ENCODE assay signal across 24 mouse cellular contexts in the genomic region with DNA sequence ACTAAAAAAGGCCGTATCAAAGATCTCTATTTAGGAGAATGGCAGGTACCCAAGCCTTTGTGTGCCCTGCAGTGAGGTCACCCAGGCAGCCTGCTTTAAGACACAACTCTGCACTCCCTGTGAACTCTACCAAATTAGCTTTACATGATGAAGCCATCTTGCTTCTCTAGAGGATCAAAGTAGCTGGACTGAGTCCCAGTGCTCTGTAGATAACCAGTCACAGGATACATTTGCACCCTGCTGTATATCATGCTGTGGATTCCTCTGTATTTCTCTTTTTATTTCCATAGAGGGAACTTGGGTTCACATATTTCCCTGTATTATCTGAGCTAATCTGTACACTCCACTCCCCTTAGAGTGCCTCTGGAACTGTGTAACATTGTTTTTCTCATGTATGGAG. TPM values are rescaled to one million over a fixed set of nuclear protein-coding genes. Genes with fewer than 3 reads are reported as not detected.
A peak's percentile ranks its signal among the peaks of the same experiment; 100 is the strongest.
DNase-seq lines count a peak whose midpoint lies in the region; ATAC-seq lines count a peak whose summit lies in the region.
"Had no signal": no experiment of that assay in that cellular context is flagged by ENCODE, and none has a peak within 500 bp of the region (broad histone marks: within the 10 kb centered on the region; RNA-seq: fewer than 3 reads in every experiment).

No protein-coding gene starts in this region.

- H3K9me3 ChIP-seq in forebrain, embryonic 14.5 days (replicated peaks; ENCODE audit: control insufficient read depth, low read length), result no peaks in the 10 kb centered on the region
- no peaks in the 10 kb centered on the region for H3K9me3 ChIP-seq in forebrain, embryonic 11.5 days (ENCODE audit: control insufficient read depth, low read length)
- no peaks in the 10 kb centered on the region for H3K9me3 ChIP-seq in heart, embryonic 15.5 days (replicated peaks)
- no peaks in the 10 kb centered on the region for H3K9me3 ChIP-seq in midbrain, embryonic 13.5 days
- H3K9me3 ChIP-seq in midbrain, embryonic 14.5 days (ENCODE audit: control insufficient read depth, low read length), result no peaks in the 10 kb centered on the region
- no peaks in the 10 kb centered on the region for H3K9me3 ChIP-seq in midbrain, embryonic 16.5 days (replicated peaks; ENCODE audit: control insufficient read depth, low read length, poor library complexity, severe bottlenecking)
- H3K9me3 ChIP-seq: embryonic facial prominence, embryonic 15.5 days; G1E; kidney, embryonic 15.5 days; liver, embryonic 12.5 days; lung, embryonic 15.5 days had no signal

- ATAC-seq in forebrain, embryonic 14.5 days, result peak; percentile 32; the same call in 1 of the 2 replicates
- no peak for ATAC-seq in forebrain, embryonic 11.5 days (replicated peaks; ENCODE audit: low FRiP score)
- ATAC-seq in heart, embryonic 15.5 days (replicated peaks; ENCODE audit: insufficient number of reproducible peaks, insufficient read depth, low FRiP score, low read depth), result peak; percentile 96
- 0 out of 2 replicates have a peak, but pooled peaks have one; percentile 48 for ATAC-seq in midbrain, embryonic 13.5 days
- no peak for ATAC-seq in midbrain, embryonic 14.5 days (ENCODE audit: low FRiP score, low TSS enrichment)
- peak; percentile 42; the same call in 1 of the 2 replicates for ATAC-seq in midbrain, embryonic 16.5 days
- ATAC-seq: activated CD4-positive, CD25-positive, alpha-beta regulatory T cell, adult 4 months; hindbrain, postnatal 0 days; intestine, postnatal 0 days; liver, embryonic 12.5 days had no signal

- no peaks in the 10 kb centered on the region for H3K4me1 ChIP-seq in forebrain, embryonic 14.5 days (ENCODE audit: control insufficient read depth, insufficient read depth, low read length)
- H3K4me1 ChIP-seq in forebrain, embryonic 11.5 days (replicated peaks; ENCODE audit: control insufficient read depth, insufficient read depth, low read length), result no peaks in the 10 kb centered on the region
- no peaks in the 10 kb centered on the region; the same call in 1 of the 2 replicates for H3K4me1 ChIP-seq in heart, embryonic 15.5 days (replicated peaks)
- H3K4me1 ChIP-seq in midbrain, embryonic 13.5 days (replicated peaks), result no peaks in the 10 kb centered on the region
- no peaks in the 10 kb centered on the region for H3K4me1 ChIP-seq in midbrain, embryonic 14.5 days (ENCODE audit: control insufficient read depth, insufficient read depth, low read length)
- no peaks in the 10 kb centered on the region for H3K4me1 ChIP-seq in midbrain, embryonic 16.5 days (ENCODE audit: control insufficient read depth, insufficient read depth, low read length)
- H3K4me1 ChIP-seq: embryonic facial prominence, embryonic 15.5 days; kidney, embryonic 15.5 days; liver, embryonic 12.5 days; lung, embryonic 15.5 days had no signal

- H3K9ac ChIP-seq in forebrain, embryonic 14.5 days (ENCODE audit: low read length), result no peak overlapping the region
- no peak overlapping the region for H3K9ac ChIP-seq in forebrain, embryonic 11.5 days (ENCODE audit: low read length)
- H3K9ac ChIP-seq in heart, embryonic 15.5 days, result no peak overlapping the region
- H3K9ac ChIP-seq in midbrain, embryonic 13.5 days (replicated peaks), result no peak overlapping the region
- no peak overlapping the region for H3K9ac ChIP-seq in midbrain, embryonic 14.5 days (replicated peaks; ENCODE audit: low read length)
- H3K9ac ChIP-seq in midbrain, embryonic 16.5 days (ENCODE audit: low read depth, low read length), result no peak overlapping the region
- H3K9ac ChIP-seq: embryonic facial prominence, embryonic 15.5 days; kidney, embryonic 15.5 days; liver, embryonic 12.5 days; lung, embryonic 15.5 days had no signal

- H3K36me3 ChIP-seq in forebrain, embryonic 14.5 days (ENCODE audit: control insufficient read depth, insufficient read depth, low read length), result no peaks in the 10 kb centered on the region
- H3K36me3 ChIP-seq in forebrain, embryonic 11.5 days (ENCODE audit: control insufficient read depth, insufficient read depth, low read length), result no peaks in the 10 kb centered on the region
- H3K36me3 ChIP-seq in heart, embryonic 15.5 days, result no peaks in the 10 kb centered on the region
- no peaks in the 10 kb centered on the region for H3K36me3 ChIP-seq in midbrain, embryonic 13.5 days
- H3K36me3 ChIP-seq in midbrain, embryonic 14.5 days (ENCODE audit: control insufficient read depth, insufficient read depth, low read length), result no peaks in the 10 kb centered on the region
- no peaks in the 10 kb centered on the region for H3K36me3 ChIP-seq in midbrain, embryonic 16.5 days (ENCODE audit: control insufficient read depth, insufficient read depth, low read length)
- H3K36me3 ChIP-seq: embryonic facial prominence, embryonic 15.5 days; G1E; kidney, embryonic 15.5 days; liver, embryonic 12.5 days; lung, embryonic 15.5 days had no signal

- DNase-seq in forebrain, embryonic 14.5 days (ENCODE audit: low spot score), result peak; percentile 31
- DNase-seq in forebrain, embryonic 11.5 days (ENCODE audit: low spot score), result no peak
- DNase-seq in heart, adult 9 months (ENCODE audit: low spot score in 2 of 2), result no peak
- DNase-seq in midbrain, embryonic 14.5 days, result no peak
- DNase-seq: adrenal gland, postnatal 10 days; cerebellum, adult 11 months; cerebellum, postnatal 10 days; gastrocnemius, postnatal 14 days; heart, postnatal 4 days; kidney, postnatal 4 days; lung, postnatal 4 days; right cerebral cortex, postnatal 25 days; thymus, postnatal 14 days had no signal

- H3K27me3 ChIP-seq in forebrain, embryonic 14.5 days (replicated peaks; ENCODE audit: control insufficient read depth, insufficient read depth, low read length), result no peaks in the 10 kb centered on the region
- H3K27me3 ChIP-seq in forebrain, embryonic 11.5 days (ENCODE audit: control insufficient read depth, insufficient read depth, low read length), result no peaks in the 10 kb centered on the region
- no peaks in the 10 kb centered on the region for H3K27me3 ChIP-seq in heart, embryonic 15.5 days
- H3K27me3 ChIP-seq in midbrain, embryonic 13.5 days, result no peaks in the 10 kb centered on the region
- H3K27me3 ChIP-seq in midbrain, embryonic 14.5 days (ENCODE audit: control insufficient read depth, insufficient read depth, low read length), result no peaks in the 10 kb centered on the region
- no peaks in the 10 kb centered on the region for H3K27me3 ChIP-seq in midbrain, embryonic 16.5 days (ENCODE audit: control insufficient read depth, insufficient read depth, low read depth, low read length)
- H3K27me3 ChIP-seq: embryonic facial prominence, embryonic 15.5 days; kidney, embryonic 15.5 days; liver, embryonic 12.5 days; lung, embryonic 15.5 days had no signal

- H3K4me2 ChIP-seq in forebrain, embryonic 14.5 days (ENCODE audit: low read length), result no peak overlapping the region
- no peak overlapping the region for H3K4me2 ChIP-seq in forebrain, embryonic 11.5 days (ENCODE audit: low read depth, low read length, severe bottlenecking)
- no peak overlapping the region for H3K4me2 ChIP-seq in heart, embryonic 15.5 days
- H3K4me2 ChIP-seq in midbrain, embryonic 13.5 days (replicated peaks), result no peak overlapping the region
- no peak overlapping the region for H3K4me2 ChIP-seq in midbrain, embryonic 14.5 days (ENCODE audit: low read length)
- no peak overlapping the region for H3K4me2 ChIP-seq in midbrain, embryonic 16.5 days (ENCODE audit: low read length)
- H3K4me2 ChIP-seq: embryonic facial prominence, embryonic 15.5 days; kidney, embryonic 15.5 days; liver, embryonic 12.5 days; lung, embryonic 15.5 days had no signal

- H3K27ac ChIP-seq in forebrain, embryonic 14.5 days (ENCODE audit: low read depth, low read length), result no peak overlapping the region
- H3K27ac ChIP-seq in forebrain, embryonic 11.5 days (ENCODE audit: low read depth, low read length), result no peak overlapping the region
- peak overlapping the region; percentile 86 for H3K27ac ChIP-seq in heart, embryonic 15.5 days
- H3K27ac ChIP-seq in midbrain, embryonic 13.5 days, result no peak overlapping the region
- no peak overlapping the region for H3K27ac ChIP-seq in midbrain, embryonic 14.5 days (replicated peaks; ENCODE audit: low read depth, low read length)
- no peak overlapping the region for H3K27ac ChIP-seq in midbrain, embryonic 16.5 days (ENCODE audit: low read length)
- H3K27ac ChIP-seq: embryonic facial prominence, embryonic 15.5 days; hindbrain, postnatal 0 days; kidney, embryonic 15.5 days; liver, embryonic 12.5 days; lung, embryonic 15.5 days had no signal

- no peak overlapping the region for H3K4me3 ChIP-seq in forebrain, embryonic 14.5 days (ENCODE audit: low read depth, low read length)
- no peak overlapping the region for H3K4me3 ChIP-seq in forebrain, embryonic 11.5 days (ENCODE audit: low read depth, low read length)
- no peak overlapping the region for H3K4me3 ChIP-seq in heart, embryonic 15.5 days
- H3K4me3 ChIP-seq in midbrain, embryonic 13.5 days (replicated peaks), result no peak overlapping the region
- H3K4me3 ChIP-seq in midbrain, embryonic 14.5 days (replicated peaks; ENCODE audit: low read depth, low read length), result no peak overlapping the region
- no peak overlapping the region for H3K4me3 ChIP-seq in midbrain, embryonic 16.5 days (ENCODE audit: low read depth, low read length)
- H3K4me3 ChIP-seq: embryonic facial prominence, embryonic 15.5 days; kidney, embryonic 15.5 days; liver, embryonic 12.5 days; lung, embryonic 15.5 days had no signal

- WGBS in forebrain, embryonic 14.5 days, result 26% methylated on average over 1 of the region's 1 CpGs
- WGBS in forebrain, embryonic 11.5 days, result 57% methylated on average over 1 of the region's 1 CpGs
- 31% methylated on average over 1 of the region's 1 CpGs for WGBS in heart, embryonic 15.5 days
- 59% methylated on average over 1 of the region's 1 CpGs for WGBS in midbrain, embryonic 13.5 days
- WGBS in midbrain, embryonic 14.5 days, result 50% methylated on average over 1 of the region's 1 CpGs
- WGBS in midbrain, embryonic 16.5 days, result 21% methylated on average over 1 of the region's 1 CpGs

RNA-seq across cellular contexts. Expression of a gene that starts 40.0 kb away (rescaled TPM):
- 60.6 and 64.7 TPM in 2 replicates for polyA plus RNA-seq in forebrain, embryonic 14.5 days (2014; fragmentation: Nextera tagmentation; extraction: Ambion mirVana)
- polyA plus RNA-seq in forebrain, embryonic 11.5 days (2014; fragmentation: Nextera tagmentation; extraction: Ambion mirVana), result 69.4 TPM in 2 replicates
- 41.2 and 42.0 TPM in 2 replicates for polyA plus RNA-seq in heart, embryonic 15.5 days (2015; fragmentation: Nextera tagmentation; extraction: Ambion mirVana)
- 53.3 and 55.1 TPM in 2 replicates for polyA plus RNA-seq in midbrain, embryonic 13.5 days (2015; fragmentation: Nextera tagmentation; extraction: Ambion mirVana)
- polyA plus RNA-seq in midbrain, embryonic 14.5 days (2014; fragmentation: Nextera tagmentation; extraction: Ambion mirVana), result 51.7 and 56.7 TPM in 2 replicates
- polyA plus RNA-seq in midbrain, embryonic 16.5 days (2015; fragmentation: Nextera tagmentation; extraction: Ambion mirVana), result 49.2 and 56.8 TPM in 2 replicates

Comparison
In these comparisons a context has a peak if more than half of its experiments do, and no peak if none do; other contexts are left out.
1. ATAC-seq: peak in forebrain, embryonic 14.5 days (single experiment), heart, embryonic 15.5 days (single experiment), midbrain, embryonic 13.5 days (single experiment) and midbrain, embryonic 16.5 days (single experiment); none in forebrain, embryonic 11.5 days (single experiment) and midbrain, embryonic 14.5 days (single experiment).